Mouse (Mus musculus) fat pad, adult 2 months (tissue): ENCODE results near the gene Lhpp.

Source experiments
- DNase-seq: peaks from one replicate; pipeline ENCODE4 v3.0.0-alpha.2; 2011; ENCODE audit warnings: low read depth, low spot score; ENCODE audit errors: extremely low read depth

The Lhpp gene

DNA sequence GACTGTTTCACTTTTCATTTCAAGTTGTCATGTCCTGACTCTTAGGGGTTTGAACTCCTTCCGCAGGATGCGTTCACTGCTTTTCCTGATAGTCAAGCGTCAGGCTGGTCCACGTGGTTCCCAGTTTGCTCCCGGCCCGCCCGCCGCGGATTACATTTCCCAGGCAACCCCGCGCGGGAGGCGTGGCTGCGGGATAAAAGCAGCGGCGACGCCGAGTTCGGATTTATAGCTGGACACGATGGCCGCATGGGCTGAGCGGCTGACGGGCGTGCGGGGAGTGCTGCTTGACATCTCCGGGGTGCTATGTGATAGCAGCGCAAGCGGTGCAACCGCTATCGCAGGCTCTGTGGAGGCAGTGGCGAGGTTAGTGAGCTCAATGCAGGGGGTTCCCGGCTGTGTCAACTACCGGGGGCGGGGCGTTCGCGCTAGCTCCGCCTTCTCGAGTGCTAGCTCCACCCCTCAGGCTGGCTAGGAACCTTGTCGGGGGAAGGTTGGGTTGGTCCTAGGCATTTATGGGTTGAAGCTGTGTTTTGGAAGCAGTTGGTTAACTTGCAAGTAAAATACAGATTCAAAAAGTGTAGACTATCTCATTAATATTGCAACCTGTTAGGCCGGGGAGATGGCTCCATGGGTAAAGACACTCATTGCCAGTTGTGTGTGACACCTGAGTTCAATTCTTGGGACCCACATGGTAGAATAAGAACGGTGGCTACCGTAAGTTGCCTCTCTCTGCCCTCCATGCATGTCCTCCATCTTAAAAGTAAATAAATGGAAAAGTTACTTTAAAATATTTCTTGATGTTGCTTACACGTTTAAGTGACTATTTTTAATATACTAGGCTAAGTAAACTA is at the start of gene Lhpp:
TSS of gene Lhpp (plus strand) at position 171 of the 851 bp plus-strand sequence.
- DNase-seq: no peak

DNA sequence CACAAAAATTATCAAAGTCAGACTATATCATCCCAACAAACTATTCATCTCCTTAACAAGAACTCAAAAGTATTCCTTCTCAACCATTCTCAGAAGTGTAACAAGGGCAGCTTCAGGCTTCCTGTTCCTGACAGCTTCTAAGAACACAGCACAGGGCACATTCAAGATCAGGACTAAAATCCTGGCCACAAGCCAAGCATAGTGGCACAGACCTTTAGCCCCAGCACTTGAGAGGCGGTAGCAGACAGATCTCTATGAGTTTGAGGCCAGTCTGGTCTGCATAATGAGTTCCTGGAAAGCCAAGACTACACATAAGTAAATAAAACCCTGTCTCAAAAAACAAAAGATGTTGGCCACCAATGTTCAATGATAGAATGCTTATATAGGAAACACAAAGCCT is 44.6 kb upstream of the Lhpp start:
- no peak for DNase-seq

DNA sequence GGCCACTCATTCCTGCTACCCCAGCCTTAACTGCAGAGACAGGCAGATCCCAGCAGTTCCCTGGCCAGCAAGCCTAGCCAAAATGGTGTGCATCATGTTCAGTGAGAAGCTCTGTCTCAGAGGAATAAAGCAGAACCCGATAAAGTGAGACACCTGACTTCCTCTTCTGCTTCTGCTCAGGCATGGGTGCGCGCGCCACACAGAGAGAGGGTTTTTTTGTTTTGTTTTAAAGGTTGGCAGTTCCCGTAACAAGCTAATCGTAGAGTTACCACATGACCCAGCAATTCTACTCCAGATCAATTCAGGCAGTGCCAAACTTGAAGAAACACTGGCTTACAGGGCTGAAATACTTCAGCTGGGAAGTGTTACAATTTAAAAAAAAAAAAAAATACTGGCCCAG is 41.6 kb upstream of the Lhpp start:
- no peak for DNase-seq

DNA sequence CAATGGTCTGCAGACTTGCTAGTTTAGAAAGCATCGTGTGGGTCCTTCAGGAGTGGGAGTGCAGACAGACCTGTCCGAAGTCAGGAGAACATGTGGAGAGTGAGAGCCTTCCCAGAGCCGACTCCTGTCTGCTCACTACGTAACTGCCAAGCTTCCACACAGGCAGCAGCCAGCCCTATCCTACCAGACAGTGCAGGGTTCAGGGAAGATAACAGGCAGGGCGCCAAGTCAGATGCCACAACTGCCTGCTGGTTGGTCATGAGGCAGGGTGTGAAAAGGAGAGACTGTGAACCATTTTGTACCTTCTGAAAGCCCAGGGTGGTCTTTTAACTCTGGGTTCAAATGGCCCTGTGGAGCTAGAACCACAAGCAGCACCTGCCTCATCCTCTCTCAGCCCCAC is 40.4 kb upstream of the Lhpp start:
- DNase-seq: no peak

DNA sequence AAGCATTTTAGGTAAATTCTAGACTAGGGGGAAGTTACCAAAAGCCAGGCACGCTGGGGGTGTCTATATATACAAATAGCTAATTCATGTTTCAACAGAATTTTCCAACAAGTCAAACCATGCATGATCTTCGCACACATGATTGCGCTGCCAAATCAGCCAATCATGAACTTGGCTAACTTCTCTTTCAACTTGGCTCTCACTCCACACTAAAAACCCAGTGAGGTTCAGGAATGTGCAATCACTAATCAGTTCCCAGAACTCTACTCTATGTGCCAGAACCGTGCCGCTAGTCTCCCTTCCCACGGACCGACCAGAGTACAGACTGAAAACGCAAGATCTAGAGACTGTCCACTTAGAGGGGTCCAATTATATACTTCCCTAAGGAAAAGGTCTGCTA is 39.0 kb upstream of the Lhpp start:
- peak; percentile 77 for DNase-seq

DNA sequence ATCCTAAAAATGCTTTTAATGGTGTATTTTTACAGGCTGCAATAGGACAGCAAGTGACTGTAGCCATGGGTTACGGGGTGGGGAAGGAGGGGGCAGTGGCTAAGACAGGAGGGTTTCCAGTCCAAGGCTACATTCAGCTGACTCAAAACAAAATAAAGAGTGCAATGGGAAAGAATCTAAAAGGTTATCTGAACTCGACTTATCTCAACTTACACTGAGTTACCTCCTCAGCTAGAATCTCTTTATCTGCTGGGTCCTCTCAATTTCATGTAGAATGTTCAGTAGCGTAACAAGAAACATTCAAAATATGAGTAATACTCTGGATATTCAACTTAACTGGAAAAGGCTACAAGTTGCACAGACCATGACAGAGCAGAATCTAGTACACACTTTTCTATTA is 37.7 kb upstream of the Lhpp start:
- no peak for DNase-seq

DNA sequence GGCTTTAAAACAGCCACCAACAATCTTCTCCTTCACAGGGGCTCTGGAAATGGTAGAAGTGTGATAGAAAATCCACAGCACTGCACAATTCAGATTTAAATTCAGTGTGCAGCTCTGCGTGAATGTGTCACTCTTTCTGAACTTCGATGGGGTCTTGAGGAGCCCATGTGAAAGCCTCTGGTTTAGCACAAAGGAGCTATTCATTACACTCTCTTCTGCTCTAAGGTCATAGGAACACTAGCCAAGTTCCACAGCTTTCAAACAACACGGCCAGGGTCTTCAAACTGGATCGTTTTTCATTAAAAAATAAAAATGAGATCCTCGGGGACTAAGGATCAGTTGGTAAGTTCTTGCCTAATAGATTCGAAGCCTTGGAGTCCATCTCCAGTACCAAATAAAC is 37.2 kb upstream of the Lhpp start:
- DNase-seq: no peak

DNA sequence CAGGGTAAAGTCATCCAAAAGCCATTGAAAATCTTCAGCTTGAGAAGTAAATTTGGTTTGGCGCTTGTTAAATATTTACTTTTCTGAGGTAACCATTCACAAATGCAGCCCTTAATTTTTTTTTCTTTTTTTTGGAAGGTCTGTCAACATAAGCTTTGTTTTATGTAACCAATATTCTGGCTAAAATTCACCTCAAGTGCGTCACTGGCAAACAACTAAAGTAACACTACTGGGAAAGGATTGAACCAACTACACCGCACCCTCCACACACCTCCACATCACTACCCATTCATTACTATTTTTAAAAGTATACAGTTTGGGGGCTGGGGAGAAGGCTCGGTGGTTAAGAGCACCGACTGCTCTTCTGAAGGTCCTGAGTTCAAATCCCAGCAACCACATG is 35.8 kb upstream of the Lhpp start:
- no peak for DNase-seq

DNA sequence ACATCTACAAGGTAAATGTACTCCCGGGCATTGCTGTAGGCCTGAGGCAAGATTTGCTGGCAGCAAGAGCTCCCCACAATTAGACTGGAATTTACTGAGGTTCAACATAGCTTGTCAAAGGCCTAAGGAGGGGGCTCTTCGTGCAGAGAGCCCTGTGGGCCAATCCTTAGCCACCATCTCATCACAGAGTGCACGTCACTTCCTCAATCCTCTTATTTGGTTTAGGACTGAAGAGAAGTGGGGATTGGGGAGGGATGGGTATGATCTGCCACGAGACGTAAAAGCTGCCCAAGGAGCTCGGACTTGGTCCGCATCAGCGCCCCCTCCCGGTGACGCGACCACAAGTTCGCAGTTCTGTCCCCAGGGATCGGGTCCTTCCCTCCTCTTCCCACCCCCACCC is 34.8 kb upstream of the Lhpp start:
- DNase-seq: peak; percentile 78

DNA sequence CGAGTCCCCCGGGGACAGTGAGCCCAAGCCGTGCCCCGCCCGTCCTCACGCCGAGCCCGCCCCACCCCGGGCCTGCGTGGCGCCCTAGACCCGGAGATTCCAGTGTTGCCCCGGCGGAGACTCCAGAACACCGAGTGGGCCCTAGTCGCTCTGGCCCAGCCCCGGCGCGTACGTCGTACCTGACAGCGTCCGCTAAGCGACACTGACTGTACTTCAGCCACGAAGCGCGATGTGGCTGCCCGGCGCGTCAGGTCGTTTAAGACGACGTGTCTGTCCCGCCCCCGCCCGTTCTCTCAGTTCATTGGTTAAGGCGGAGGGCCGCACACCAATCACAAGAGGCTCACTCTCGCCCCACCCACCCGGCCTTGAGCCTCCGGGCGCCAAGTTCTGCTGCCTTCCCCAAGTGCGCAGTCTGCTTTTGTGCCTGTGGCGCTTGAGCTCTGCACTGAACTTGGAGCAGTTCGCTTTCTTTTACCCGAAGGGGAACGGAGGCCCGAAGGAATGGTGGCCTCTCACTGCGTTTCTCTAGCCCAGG is 34.3 kb upstream of the Lhpp start, which contains the start of gene Oat:
TSS of gene Oat (minus strand) at position 283 of the 535 bp plus-strand sequence.
- peak; percentile 66 for DNase-seq

DNA sequence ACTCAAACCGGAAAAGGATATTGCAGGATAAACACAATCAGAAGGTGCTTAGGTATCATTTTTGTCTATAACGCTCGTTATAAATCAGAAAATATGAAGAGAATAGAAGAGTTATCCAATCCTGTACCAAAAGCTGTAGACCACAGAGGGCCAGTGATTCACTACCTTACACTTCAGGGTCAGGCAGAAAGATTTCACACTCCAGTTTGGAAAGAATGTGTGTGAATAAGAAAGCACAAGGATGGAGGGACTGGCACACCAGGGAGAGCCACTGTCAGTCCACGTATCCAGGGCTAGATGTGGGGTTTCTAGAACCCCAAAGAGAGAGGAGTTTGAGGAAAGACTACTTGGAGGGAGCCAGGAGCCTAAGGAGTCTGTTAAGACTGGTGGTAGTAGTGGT is 33.5 kb upstream of the Lhpp start:
- DNase-seq: no peak

DNA sequence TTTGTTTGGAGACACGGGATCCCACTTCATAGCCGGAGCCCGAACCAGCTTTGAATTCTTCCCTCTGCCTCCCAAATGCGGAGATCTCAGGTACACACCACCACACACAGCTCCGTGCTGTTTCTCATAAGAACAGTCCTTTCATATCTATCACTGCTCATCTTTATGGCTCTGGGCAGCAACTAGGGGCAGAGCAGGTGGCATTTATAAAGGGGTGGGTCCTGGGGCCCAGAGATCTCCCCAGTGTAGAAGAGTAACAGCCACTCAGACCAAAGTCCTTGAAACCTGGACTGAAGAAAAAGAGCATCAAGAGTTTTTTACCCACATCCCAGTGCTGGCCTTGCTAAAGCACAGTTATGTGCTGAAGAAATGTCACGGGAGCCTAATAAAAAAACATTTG is 29.9 kb upstream of the Lhpp start:
- no peak for DNase-seq

DNA sequence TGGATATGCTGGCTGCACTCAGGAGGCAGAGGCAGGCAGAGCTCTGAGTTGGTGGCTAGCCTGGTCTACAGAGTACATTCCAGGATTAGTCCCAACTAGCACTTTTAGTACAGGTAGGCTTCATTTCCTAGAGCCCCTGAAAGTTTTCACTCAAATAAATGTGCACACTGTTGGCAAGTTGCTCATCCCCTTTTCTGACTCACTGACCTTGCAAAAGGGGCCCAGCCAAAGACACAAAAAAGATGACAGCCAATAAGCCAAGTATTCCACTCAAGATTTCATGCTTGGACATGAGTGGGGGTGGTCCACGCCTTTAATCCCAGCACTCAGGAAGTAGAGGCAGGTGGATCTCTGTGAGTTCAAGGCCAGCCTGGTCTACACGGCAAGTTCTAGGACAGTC is 29.0 kb upstream of the Lhpp start:
- DNase-seq: no peak

DNA sequence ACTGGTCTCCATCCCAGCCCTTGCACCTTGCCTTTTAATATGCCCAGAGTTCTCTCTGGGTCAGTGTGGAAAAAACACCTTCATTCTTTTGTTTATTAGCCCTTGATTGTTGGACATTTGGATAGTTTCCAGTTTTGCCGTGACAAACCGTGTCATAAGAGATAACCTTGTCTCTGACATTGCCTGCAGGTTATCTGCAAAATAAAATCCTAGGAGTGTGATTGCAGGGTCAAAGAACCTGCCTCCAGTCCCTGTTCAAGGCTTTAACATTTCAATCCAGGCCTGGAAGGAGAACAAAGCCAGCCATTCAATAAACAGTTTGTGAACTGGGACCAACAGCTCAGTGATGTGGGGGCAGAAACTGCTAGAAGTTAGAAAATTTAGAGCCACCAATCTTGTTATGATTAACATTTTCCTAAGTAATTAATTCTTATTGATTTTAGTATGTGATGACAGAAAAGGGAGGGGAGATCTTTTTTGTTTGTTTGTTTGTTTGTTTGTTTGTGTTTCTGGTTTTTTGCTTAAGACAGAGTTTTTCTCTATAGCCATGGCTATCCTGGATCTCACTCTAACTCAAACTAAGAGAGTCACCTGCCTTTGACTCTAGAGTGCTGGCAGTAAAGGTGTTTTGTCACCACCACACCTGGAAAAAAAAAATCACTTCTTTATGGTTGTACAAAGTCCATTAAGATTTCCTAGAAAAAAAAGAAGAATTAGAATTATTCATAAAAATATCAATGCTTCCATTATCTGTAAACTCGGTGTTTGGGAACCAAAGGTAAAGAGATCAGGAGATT is 24.5 kb upstream of the Lhpp start:
- no peak for DNase-seq

DNA sequence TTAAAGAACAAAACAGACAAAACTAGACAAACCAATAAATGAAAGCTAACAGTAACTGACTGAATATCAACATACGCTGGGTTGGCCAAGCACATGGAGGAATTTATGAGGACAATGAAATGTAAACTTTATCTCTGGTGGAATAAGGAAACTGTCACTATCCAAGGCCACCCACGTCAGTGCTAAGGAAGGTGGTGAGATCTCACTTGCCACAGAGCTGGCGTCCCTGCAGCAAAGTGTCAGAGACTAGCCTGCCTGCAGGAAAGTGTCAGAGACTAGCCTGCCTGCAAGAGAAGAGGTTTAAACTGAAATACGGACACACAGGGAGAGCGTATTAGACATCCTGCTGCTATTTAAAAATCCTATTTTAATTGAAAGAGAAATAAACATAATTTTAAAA is 23.3 kb upstream of the Lhpp start:
- DNase-seq: no peak

DNA sequence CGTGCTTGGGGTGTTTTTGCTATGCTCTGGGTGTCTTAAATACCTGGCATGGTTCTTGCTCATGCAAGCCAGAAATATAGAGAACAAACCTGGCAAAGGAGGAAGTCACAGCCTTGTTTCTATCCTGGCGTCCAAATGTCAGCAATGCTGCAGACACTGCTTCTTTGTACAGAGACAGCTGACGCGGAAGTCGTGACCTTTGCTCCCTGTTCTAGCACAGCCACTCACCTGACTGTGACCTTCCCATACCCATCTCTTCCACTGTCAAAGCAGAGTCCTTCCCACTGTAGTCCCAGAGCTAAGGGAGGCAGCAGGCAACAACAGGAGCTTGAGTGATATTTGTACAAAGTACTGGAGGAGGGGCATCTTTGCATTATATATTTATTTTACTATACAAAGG is 20.8 kb upstream of the Lhpp start:
- no peak for DNase-seq

DNA sequence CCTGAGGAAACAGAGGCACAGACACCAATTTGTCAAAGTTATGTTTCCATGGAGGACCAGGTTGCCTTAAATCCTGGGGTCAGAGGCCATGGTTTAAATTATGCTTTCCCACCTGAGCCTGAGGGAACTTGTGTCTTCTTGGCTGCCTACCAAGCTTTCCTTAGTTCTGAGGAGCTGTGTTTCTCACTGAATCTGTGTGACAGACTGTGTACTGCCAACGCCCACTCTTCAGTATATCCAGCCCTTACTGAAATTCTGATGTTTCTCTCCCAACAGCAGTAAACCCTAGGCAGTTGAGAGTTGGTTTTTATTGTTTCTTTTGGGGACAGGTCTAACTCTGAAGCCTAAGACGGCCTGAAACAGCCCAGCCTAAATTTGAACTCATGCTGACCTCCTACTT is 16.7 kb upstream of the Lhpp start:
- no peak for DNase-seq

DNA sequence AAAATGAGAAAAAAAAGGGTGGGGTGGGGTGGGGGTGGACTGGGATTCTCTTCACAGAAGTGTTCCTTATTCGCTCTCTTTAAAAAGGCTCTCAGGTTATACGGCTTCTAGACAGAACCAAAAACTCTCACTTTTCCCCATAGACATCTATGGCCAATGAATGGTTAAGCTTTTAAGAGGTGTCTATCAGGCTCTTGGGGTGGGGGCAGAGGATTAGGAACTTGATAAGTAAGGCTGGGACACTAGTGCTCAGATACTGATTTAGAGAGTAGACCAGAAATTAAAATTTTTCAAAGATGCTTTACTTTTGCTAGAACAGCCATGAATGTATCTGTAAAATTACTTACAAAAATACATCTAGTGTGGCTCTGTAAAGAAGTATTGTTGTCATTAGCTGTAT is 16.1 kb upstream of the Lhpp start:
- DNase-seq: no peak

DNA sequence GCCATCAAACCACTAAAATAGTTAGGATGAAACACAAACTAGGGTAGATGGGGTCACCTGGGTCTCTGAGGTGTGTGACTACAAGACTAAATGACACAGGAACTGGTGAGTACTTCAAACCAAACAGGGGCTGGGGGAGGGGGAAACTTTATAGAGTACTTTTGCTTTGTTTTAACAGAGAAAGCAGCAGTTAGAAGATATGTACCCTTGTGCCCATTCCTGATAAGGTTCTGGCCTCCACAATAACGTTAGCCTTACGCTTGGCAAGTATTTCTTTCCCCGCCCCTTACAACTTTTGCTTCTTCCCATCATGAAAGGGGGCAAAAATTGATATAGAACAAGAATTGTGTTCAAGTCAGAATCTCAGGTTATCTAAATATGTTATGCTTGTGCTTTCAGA is 14.7 kb upstream of the Lhpp start:
- DNase-seq: no peak

DNA sequence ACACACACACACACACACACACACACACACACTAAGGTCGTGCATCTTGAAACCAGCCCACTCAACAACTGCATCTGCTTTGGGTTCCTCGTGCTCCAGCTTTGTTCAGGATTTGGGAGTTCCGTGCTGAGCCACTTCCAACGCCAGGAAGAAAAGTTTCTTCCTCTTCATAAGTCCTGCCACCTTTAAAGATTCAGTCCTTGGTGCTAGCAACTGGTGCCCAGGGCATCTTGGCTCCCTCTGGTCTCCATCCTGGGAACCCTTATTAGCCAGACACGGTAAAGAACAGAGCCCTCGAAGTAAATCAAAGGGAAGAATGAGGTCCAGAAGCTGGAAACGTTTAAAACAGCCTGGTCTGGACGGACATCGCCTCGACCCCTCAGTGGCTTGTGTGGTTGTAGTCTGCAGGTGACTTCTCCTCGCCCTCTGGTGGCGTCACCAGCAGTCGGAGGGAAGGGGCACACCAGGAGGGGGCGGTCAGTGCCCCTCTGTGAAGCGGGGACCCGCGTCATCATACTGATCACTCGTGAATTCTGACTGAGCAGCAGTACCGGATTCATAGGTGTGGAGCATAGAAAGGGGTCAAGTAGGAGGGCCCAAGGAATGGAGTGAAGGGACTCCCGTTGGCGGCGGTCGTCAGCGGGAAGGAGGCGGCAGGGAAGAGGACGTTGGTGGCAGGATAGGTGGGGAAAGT is 13.7 kb upstream of the Lhpp start:
- DNase-seq: no peak

DNA sequence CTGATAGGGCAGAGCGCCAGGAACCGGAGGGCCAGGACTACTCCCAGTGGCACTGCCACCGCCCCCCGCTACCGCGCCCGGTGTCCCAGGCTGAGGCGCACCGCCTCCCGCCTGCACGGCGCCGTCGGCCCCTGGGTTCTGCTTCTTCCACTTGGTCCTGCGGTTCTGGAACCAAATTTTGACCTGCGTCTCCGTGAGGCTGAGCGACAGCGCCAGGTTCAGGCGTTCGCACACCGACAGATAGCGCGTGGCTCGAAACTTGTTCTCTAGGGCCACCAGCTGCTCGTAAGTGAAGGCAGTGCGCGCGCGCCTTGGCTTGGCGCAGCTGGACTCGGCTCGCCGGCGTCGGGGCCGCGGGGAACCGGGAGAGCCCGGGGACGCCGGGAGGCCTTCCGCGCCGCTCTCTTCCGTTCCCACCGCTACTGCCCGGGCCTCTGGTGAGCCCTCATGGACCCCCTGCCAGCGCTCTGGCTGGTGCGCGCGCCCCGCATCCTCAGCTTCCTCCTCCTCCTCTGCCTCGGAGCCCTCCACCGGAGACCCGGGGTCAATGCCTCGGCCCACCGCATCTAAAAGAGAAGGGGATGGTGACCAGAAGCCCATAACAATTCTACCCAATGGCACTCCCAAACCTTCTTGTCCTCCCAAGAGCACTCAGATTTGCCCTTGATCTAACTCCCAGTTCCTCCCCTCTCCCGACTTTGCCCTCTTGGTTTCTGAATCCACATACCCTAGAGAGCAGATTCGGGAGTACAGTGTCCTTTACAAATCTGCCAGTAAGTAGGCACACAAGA is 13.0 kb upstream of the Lhpp start:
- no peak for DNase-seq
